Mouse (Mus musculus) mature B cell (primary cell): ENCODE data around the gene Klhl29.

ENCODE experiments used
- in situ Hi-C: fragments of 300-500 bp; cut with MboI; formaldehyde crosslinking; loops from 2 replicates; pipeline ENCODE4 v1.14.3; 2019

Klhl29 gene

DNA sequence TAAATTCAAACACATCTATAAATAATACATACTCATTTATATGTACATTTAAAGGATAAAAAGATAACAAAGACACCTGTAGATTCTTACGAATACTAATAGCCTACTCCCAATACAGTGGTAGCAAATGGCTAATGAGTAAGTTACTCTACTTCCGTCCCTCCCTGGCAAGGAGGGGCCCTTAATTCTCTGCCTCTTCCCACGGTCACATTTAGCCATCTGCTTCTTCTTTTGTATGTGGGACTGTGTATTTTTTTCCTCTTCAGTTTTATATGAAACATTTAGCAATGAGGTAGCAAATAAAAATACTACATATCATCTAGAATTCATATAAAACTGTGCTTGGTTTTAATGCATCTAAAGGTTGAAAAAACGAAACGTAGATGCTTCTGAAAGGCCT lies 73.6 kb downstream of the Klhl29 start:
- in situ Hi-C loops = no loop called here

DNA sequence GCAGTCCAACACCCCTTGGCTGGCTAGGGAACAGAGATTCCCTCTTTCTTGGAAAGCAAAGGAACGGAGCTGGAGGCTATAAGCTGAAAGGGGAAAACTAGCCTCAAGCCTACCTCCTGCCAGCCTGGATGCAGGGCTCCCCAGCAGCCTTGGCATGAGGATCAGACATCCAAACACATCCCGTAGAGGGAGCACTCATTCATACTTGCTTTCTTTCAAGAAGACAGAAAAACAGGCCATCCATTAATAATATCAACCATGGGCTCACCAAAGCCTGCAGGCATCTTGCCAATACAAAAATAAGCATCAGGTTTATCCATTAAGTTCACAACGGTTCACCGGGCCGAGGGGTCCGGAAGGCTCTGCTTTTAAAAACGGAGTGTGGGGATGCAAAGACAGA lies 79.1 kb downstream of the Klhl29 start:
- in situ Hi-C loops = no loop called here

DNA sequence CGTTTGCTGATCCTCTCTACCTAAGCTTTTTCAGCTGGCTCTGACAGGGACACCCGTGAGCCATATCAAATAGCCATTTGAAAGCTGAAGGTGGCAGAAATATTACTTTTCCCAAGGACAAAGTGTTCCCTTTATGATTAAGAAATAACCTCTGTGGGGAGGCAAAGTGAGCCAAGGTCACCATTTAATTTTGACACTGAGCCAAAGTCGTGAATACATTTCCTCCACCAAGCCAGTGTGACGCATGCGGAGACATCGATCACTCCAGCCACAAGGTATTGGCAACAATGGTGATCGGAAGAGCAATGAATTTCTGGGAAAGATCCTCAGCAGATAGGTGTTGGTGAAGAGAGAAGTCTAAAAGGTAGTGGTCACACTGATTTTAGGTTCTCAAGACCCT lies 83.2 kb downstream of the Klhl29 start:
- in situ Hi-C loops = no loop called here

DNA sequence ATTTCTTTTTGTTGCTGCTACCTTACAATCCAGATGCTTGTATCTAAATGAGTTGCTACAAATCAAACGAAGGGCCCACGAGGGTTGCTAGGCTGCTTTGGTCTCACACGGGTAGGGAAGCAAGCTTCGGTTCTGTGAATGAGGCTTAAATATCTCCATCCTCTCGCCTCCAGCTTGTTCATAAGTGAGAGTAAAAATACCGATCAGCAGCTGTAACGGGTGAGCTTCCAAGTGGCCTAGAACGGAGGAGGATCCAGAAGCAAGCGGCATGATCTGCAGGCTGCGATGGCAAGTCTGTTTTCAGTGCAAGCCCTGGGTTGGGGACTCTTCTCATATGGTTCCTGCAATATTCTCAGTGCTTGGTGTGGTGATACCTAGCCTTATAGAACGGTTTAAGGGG lies 89.9 kb downstream of the Klhl29 start:
- in situ Hi-C loops = no loop called here

DNA sequence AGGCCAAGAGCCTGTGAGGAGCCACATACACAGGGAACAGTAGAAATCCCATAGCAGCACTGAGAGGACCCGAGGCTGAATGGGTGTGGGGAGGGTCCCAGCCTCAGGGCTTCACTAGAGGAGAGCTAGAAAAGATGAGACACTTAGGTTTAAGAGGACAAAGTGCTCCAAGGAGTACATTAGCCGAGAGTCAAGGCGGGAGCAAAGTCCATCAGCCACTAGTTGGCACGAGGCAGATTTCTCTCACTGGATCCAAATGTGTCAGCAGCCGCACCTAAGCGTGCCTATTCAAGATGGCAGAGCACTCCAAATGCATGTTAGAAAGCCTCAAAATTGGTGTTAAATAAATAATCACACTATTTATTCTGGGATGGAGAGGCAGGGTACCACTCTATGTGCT lies 90.5 kb downstream of the Klhl29 start:
- in situ Hi-C loops = no loop called here

DNA sequence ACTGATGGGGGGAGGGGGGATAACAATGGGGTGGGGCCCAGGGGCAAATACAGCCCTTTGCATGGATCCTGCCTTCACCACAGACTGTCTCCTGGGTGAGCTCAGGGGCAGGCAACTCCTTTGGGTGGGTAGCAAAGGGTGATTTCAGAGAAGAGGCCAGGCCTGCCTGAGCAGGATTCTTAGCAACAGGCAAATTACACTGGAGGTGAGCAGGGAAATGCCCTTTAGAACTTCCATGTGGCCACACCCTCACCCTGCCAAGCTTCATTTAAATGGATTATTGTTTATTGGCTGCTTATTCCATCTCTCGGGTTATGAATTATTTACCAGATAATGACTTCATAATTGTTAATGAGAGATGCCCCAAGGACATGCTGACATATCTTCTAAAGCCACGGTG lies 91.8 kb downstream of the Klhl29 start:
- in situ Hi-C loops = no loop called here

DNA sequence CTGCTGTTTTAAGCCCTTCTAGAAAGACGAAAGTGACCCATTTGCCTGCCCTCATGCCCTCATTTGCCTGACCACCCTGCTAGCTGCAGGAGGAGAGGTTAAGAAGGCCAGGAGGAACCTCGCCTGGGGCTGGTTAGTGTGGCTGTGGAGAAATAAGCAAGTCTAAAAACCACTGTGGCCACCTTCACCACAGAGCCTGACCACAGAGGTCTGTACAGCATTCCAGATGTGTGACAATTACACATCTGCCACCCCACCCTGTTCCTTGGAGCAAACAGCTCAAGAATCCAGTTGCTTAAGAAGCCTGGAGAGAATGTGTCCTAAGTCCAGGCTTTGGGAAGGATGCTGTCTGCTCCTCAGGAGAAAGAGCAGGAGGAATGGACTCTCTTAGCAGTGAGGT lies 92.9 kb downstream of the Klhl29 start:
- in situ Hi-C loops = no loop called here

DNA sequence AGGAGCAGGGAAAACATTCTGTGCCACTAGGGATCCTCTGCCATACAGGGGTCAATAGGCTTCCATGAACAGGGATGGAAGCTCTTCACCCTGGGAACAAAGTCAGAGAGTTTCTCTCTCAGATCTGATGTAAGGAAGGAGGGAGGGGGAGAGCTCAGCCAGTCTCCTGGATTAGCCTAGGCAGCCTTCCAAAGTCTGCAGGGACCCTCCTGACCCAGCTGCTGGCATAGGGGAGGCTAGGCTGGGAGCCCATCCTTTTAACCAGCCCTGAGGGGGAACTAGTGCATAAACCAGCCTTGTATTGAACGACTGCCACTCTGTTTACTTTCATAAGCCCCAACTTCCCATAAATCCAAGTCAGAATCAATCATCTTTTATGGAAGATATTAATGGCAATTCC lies 95.6 kb downstream of the Klhl29 start:
- in situ Hi-C loops = no loop called here

DNA sequence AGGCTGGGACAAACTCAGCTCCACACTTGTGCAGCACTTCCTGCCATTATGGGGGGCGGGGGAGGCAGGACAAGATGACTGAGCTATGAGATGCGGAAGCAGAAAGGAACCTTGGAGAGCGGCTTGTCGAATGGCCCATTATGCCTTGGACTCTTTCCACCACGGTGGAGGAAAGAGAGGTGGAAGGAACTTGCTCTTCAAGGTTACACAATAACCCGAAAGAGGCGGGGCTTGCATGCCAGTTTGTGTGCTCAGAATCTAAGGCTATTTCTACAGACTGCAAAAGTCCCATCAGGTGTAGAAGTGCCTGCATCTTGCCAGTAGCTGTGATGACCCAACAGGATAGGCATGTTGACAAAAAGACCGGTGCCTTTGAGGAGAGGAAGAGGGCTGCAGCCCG lies 98.5 kb downstream of the Klhl29 start:
- in situ Hi-C loops = no loop called here

DNA sequence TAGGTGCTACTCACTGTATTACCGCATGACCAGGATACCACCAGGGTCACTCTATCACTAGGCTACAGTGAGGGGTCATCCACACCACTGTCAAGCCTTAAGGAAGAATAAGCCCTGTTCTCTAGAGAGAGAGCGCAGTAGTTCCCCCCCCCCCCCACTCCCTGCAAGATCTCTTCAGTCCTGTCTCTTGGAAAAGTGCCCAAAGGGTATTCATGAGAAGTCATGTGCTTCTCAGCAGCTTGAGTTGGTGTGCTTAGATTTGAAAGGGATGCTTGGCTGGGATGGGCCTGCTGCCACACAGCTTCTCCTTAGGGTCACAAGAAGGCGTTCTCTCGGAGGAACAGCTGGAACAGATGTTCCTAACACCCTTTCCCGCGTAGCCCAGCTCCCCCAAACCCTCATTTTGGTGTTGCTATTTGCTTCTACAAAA lies 100.0 kb downstream of the Klhl29 start:
- in situ Hi-C loops = no loop called here

DNA sequence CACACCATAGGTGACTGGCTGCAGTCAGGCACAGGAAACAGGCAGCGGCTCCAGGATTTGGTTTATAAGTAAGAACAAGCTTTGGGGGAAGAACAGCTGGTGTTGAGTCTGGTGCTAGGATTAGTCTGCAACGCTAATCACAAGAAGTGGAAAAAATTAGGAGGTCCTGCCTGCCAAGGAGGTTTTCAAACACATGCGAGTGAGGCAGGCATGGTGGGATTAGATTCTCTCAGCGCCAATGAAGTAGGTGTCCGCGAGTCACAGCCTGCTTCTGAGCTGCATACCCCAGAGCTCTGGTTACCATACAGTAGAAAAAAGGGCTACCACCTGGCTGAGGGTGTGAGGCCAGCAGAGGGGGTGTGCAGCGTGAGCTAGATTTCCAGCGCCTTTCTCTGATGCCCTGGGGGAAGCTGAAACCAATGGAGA lies 101.0 kb downstream of the Klhl29 start:
- in situ Hi-C loops = no loop called here

DNA sequence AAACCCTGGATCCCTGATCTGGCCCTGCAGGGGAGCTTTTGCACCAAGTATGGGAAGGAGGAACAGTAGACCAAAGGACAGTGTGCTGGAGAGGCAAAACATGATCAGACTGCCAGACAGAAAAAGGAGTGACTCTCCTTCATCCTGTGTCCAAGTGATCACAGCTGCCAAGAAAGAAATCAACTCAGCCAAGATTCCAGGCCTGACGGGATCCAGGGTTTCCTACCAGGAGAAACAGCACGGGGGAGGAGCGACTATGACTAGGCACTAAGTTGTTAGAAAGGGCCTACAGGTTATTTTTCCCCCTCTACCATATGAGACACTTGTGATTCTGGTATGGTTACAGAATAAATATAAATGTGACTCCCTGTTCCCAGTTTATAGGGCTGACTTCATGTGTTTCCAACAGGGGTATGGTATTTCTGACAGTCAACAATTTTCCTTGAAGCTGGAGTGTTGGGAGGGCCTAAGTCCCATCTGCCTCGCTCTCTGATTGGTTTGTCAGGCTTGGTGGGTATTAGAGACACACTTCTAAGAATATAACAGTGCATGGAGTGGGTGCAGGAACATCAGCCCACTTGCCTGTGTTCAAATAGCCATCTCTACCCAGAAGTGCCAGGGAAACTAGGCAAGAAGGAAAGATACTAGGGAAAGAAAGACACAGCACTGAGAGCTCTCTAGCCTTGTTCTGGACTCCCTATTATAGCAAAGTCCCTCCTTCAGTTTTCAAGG lies 102.0 kb downstream of the Klhl29 start:
- in situ Hi-C loops = no loop called here

DNA sequence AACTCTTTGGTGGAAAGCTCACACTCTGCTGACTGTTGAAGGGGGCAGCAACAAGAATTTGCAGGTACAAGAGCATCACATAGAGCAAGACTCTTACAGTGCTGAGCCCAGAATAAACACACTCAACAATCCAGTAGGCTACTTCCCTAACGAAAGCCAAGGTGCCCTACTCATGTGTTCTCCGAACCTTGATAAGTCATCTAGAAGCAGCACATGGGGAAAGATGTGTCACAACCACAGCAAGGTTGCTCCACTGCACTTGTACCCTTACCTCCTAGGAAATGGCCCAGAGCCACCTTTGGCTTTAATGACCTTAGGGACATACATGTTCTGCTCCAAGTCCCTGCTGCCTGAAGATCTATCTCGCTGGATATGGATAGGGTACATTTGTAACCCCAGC lies 105.0 kb downstream of the Klhl29 start:
- in situ Hi-C loops = no loop called here

DNA sequence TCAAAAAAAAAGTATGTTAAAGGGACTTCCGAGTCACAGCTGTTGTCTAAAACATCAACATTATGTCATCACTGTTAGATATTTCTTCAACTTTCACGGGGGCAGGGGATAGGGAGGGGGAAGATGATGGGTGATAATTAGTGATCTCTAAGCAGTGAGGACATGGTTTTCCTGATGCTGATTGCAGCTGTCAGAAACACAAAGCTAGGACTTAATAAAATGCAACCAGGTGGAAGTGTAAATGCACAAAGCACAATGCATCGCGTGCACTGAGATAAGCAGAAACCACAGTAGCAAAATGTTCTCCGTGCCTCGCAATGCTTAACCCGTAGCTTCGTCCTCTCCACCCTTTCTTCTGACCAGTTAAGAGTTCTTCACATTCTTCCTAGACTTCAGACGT lies 105.5 kb downstream of the Klhl29 start:
- in situ Hi-C loops = no loop called here

DNA sequence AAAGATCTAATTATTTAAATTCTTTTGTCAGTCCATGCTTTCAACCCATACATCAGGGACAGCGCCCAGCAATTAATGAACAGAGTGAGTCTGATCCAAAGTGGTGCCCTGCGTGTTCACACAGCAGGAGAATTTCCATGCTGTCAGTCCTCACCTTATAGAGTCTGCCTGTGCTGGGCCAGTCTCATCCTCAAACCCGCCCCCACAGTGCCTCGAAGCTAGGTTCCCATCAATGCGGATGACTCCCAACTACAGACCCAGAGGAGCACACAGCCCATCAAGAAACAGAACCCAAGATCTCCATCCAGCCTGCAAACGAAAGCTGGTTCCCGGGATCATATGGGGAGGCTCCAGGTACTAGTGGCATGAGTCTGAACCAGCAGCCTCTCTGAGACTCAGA lies 106.4 kb downstream of the Klhl29 start:
- in situ Hi-C loops = no loop called here

DNA sequence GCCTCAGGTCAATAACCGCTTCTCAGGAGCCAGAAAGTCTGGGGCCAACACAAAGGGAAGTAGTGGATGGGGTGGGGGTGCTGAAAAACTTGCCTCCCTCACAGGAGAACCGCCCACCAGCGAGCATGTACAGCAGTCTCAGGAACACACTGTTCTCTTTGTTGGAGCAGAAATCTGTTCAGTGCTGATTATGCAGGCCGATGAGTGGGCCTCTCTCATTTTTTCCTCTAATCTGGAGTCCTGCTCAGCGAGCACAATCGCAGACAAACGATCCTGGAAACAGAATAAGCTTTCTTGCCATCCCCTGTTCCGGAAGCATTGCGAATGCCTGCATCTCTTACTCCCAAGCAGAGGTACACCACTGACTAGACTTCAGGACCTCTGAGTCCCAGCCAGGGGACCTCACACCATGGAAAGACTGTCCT lies 107.3 kb downstream of the Klhl29 start:
- in situ Hi-C loops = no loop called here

DNA sequence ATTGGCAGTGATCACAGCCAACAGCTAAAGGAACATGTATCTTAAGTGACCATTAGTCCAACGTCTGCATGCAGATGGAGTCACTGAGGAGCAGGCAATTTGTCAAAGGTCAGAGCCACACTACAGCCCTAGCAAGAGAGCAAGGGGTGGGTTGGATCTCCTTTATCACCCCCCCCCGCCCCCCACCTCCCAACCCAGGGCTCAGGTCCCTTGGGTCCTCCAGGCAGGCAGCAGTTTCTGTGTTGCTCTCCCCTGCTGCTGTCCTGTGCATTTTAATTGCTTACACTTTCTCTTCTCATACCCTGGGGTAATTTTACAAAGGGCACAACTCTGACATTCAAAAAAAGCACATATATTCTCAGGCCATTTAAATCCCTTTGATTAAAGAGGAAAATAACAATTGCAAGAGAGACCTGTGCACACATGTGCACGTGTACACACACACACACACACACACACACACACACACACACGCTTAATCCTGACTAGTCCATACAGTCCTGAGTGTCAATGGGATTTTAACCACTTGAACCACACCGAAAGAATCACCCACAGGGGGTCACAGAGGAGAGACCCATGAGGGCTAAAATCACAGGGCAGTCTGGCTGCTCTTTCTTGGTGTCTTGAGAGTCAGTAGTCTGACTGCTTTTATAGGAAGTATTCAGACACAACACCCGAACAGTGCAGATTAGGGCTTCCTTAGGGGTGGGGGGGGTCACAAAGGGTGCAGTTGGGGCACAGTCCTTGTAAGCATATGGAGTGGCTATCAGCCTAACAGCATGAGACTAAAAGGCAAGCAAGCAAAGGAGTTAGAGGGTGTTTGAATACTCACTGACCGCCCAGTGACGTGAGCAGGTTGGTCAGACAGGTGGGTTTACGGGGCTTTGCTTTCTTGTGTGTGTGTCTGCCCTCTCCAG lies 108.0 kb downstream of the Klhl29 start:
- in situ Hi-C loops = no loop called here

DNA sequence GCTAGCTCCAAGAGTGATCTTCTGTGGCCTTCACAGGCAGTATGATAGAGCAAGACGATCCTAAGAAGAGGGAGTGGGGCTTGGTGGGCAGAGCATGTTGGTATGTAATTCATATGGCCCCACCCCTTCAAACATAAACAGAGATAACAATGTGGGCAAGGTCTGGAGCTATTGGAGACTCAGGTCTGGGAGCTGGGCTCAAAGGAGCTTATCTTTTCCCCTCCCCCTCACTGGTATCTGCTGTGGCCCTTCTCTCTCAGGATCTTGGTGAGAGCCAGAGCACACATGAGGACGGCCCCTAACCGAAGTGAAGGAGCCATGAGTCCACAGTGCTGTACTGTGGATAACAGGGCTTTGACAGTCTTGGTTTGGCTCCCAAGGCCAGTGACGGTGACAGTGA lies 108.7 kb downstream of the Klhl29 start:
- in situ Hi-C loops = no loop called here

DNA sequence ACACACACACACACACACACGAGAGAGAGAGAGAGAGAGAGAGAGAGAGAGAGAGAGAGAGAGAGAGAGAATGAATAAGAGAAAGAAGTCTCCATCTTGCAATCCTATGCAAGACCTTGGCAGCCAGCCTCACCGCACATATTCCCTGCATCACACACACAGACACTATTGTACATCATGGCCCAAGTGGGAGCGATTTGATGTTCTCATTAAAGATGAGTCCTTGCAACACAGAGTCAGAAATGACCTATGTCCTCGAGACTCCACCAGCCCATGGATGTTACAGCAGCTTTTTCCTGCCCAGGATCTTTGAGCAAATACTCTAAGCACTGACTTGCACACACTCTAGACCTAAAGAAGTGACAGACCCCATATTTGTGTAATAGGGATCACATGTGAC lies 114.0 kb downstream of the Klhl29 start:
- in situ Hi-C loops = no loop called here

DNA sequence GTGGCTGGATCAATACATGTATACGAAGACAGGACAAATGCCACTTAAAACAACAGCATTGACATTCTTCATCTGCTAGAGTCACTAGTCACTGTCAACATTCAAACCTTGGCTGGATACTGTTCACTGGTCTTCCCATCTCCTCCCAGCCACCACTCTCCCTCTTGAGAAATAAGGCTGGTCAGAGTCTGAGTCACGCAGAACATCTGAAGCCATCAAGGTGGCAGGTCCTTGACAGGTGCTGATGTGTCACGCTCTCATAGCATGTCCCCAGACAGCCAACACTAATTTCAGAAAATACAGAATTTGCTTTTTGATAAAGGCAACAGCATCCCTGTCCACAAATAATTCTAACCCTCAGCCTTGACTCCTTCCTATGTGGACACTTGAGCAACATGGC lies 116.7 kb downstream of the Klhl29 start:
- in situ Hi-C loops = no loop called here

DNA sequence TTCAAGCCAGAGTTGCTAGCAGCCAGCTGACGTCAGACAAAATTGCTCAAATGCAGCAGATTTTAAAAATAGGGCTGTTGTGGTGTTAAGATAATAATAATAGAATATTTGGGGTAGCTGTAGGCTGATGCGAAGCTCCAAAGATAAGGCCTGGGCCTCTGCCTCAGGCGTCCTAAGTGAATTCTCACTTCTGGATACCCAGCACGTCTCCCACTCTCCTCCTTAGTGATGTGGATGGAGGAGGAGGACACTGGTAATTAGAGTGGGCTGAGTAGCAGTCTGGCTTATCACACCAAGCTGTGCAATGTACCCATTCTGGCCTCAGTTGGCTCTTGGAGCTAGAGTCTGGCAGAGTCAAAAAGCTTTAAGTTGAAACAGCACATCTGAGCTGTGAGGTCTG lies 118.3 kb downstream of the Klhl29 start:
- in situ Hi-C loops = no loop called here

DNA sequence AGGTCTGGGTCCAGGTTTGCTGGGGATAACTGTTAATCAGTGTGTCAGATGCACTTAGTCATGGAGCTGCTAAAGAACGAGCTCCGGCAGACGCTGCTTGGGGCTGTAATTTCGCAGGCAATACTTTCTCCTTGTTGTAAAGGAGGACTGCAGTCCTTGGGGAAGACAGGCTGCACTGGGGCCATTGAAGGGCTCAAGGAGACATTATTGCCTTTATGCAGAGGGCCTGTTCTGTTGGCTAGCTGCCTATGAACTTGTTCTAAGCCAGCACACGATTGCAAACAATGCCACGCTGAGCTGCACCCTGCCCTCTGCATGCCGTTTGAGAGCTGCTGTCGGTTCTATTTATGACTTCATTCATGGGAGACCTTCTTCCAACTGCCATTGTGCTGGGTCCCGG lies 120.4 kb downstream of the Klhl29 start:
- in situ Hi-C loops = no loop called here

DNA sequence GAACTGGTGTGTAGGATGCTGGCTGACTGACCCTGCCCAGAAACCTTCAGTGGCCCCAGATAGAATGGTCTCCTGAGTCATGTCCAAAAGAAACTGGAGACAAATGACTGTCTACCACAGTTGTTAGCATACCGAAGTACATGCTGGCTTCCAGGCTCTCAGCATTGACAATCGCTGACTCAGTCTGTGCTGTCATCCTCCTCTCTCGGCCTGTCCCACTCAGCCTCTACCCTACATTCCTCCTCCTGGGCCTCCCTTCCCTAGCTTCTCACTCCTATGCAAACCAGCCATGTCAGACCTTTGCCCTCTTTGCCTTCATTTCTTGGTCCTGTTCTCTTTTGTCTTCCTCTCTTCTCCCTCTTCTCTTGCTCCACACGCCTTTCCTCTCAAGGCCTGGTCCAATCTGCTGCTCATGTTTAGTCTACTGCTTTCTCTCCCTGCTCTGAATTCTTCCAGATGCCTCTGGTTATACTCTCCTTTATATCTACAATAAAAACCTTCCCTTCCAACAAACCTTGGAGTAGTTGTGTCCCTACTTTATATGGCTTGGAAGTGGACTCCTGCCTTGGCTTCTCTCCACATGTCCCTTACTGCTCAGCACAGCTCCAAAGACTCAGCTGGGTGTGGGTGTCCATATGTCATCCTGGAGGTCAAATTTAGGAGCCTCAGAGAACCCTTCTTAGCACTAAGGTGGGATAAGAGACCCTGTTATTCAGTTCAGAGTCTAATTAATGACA lies 121.1 kb downstream of the Klhl29 start:
- in situ Hi-C loops = no loop called here
